Mouse (Mus musculus) mouse embryonic stem cell (cell line): Measurements from ENCODE around the gene Inca1.

Experiments used
- in situ Hi-C, 2 experiments: fragments of 300-500 bp; cut with MboI; formaldehyde crosslinking; loops; 1 replicate in 1 of 2; 3 replicates in 1 of 2; pipeline ENCODE4 v1.14.3; 2019 to 2020; ENCODE audit warnings: low sequenced_read_pairs in 2 of 2, low pct_unique_long_range_greater_than_20kb in 1 of 2, mixed read lengths in 1 of 2; ENCODE audit not compliant: unreplicated experiment in 1 of 2

Inca1 gene

GRCm38 (mm10) chr11:70678576-70678975 is 21.4 kb downstream of the Inca1 start:
- in situ Hi-C loops: no loop called here

DNA sequence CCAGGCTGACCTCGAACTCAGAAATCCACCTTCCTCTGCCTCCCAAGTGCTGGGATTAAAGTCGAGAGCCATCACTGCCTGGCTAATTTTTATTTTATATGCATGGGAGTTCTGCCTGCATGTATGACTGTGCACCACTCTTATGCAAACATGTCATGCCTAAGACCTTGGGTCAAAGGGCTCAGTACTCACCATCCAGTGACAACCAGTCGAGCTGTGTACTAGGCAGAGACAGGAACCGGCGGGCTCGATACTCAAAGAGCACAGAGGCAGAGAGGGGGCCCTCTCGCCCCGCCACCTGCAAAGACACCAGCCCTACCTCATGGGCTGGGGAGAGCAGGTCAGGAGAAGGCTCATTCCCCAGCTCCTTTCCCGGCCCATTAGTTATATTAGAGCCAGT is 21.9 kb downstream of the Inca1 start:
- in situ Hi-C loops: no loop called here

DNA sequence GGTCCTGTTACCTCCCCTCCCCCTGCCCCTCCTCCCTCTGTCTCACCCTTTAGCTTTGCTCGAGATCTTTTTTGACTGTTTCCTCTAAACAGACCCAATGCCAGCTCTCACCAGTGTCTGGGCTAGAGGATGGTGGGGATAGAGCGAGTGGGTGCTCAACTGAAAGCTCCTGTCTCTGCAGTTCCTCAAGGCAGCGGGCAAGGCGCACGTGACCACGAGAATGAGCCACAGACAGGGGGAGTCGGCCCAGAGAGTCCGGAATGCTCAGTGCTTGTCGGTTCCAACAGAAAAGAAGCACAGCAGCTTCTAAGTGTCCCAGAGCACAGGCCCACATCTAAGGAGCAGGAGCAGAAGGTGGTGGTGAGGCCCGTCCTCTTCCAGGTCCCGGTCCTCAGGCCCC is 25.5 kb downstream of the Inca1 start:
- in situ Hi-C loops: no loop called here

DNA sequence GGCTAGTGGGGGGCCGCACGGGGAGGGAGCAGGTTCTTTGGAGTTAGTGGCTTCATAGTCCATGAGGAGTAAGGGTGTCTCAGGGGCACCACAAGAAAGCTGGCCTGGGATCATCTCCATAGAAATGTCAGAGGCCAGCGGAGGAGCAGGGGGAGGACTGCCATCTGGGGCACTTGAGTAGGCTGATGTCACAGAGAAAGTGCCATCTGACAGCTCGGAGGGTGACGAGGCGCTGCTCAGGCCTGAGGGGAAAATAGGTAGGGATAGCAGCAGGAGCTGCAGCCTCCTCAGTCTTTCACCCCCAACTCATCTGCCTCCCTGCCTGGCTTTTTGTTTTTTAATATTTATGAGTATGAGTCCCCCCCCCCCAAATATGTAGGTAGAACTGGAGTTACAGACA is 25.9 kb downstream of the Inca1 start:
- in situ Hi-C loops: no loop called here

- in situ Hi-C loops: no loop called here
These were observed 28.5 kb downstream of the Inca1 start for GRCm38 (mm10) chr11:70671333-70672047.

DNA sequence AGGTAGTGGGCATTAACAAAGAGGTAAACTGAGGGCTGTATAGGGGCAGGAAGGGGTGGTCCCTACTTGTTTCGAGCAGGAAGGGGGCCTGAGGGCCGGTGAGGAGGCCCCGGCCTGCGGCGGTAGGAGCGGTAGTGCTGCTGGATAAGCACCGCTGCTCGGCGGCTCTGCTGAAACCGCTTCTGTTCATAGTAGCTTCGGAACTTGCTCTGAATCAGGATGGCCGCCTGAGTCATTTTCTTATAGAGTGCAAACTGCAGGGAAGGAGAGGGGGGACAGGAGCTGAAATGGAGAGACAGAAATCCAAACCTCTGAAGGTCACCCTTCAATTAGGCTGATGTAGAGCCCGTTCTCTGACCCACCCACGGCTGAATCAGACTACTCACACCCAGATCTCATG is 29.5 kb downstream of the Inca1 start:
- in situ Hi-C loops: no loop called here

GRCm38 (mm10) chr11:70669582-70670345 is 30.2 kb downstream of the Inca1 start:
- in situ Hi-C loops: no loop called here

DNA sequence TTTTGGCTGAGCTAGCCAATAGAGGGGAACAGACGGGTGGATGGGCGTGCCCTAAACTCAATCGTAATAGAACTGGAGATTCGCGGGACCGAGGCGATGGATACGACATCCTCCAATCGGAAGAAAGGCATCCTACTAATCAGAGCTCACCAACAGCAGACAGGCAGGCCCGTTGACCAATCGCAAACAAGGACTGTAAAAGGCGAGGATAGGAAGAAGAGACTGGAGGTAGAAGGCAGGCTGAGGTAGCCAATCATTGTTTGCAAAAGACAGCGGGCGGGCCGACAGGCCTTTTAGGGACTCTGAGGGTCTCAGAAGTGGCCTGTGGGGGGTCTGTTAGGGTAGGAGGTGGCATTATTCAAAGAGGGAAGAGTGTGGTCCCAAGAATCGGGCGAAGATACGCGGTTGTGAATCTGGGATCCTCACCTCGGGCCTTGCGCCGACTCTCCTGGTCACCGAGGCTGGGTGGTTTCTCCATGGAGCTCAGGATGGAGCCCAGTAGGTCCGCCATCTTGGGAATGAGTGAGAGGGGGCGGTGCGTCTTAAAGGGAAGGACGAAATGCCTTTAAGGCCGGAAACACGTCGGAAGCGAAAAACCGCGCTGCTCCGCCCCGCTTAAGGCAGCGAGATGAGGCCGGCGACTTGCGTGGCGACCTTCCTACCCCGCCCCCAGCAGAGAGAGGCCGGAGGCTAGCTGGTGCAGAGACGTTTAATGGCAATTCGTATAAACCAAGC is 31.0 kb downstream of the Inca1 start, which contains the start of gene Spag7:
Gene Spag7, minus strand, starts transcription at position 646 of the 735 bp plus-strand sequence.
- in situ Hi-C loops: no loop called here

DNA sequence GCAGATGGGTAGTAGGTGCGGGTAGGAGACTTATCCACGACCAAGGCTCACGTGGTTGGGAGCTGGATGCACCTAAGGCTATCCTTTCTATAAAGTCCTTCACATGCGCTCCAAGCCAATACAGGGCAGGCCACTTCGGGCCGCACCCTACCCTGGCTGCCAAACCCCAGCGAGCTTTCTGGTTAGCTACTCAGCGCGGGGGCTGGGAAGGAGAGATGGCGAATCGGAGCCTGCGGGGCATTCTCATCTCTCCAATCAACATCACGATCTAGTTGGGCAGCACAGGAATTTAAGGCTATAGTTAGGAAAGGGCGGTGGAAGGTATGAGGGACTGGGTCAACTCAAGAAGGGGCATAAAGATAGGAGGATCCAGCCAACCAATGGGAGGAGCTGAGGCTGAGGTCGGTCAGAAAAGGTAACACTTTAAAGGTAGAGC is 31.6 kb downstream of the Inca1 start:
- in situ Hi-C loops: no loop called here

DNA sequence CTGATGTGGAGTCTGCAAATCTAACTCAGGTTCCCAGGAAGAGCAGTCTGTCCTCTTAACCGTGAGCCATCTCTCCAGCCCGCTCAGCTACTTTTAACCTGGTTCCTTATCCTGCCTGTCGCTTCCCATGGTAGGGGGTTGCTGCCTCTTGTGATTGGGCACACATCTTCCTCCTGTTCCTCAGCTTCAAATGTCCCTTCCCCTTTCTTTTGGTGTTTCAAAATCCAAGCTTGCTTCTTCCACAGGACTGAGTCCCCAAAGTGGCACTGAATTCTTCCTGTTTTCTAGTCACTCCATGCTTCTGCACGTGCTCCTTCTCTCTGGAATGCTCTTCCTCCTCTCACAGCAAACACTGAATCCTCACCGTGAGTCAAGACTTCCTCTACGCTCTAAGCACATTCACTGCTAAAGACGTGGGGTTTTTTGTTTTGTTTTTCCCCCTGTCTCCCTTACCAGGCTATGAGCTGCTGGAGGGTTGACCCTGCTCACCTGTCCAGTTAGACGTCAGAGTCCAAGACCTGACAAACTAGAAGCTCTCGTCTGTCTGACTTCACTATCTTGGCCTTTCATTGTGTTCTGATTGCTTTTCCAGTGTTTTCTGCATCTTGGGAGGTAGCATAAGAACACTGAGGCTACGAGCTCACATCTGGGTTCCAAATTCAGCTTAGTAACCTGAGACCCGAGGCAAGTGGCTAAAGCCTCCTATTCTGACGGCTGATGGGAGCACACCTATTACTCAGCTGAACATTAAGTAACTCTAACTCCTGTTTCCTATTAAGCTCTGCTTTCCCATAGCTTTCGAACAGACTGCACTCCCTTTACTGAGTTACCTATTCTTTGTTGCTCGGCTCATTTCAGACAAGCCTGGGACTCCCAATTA is 32.4 kb downstream of the Inca1 start:
- in situ Hi-C loops: no loop called here

DNA sequence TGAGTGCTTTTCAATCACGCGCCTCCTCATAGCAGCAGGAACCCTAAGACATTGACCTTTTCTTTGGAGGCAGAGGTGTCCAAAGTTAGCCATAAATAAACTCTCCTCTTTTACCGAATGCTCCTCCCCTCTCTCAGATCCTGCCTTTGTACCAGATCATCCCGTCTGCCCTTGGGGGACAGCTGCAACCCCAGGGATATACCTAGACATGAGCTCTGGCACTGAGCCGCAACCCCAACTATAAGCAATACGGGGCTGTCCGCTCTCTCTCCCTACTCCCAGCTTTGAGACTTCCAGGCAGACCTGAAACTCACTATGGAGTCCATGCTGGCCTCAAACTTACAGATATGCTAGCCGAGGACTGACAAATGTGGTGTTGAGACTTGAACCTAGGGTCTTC is 33.3 kb downstream of the Inca1 start:
- in situ Hi-C loops: no loop called here

DNA sequence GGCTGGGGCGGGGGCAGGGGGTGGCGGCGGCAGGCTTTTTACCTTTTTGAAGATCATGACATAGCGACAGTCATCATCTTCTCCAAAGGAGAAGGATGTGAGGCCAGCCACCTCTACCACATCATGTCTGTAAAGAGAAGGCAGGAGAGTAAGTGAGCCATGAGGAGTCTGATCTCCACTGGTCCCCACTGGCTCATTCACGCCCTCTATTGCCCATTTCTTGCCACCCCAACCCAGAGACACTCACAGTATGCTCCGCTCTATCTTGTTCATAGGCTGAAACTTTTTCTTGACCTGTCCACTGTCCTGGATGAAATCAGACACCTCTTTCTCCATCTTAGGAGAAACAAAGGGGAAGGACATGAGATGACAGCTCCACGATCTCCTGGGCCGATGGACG is 35.2 kb downstream of the Inca1 start:
- in situ Hi-C loops: no loop called here

DNA sequence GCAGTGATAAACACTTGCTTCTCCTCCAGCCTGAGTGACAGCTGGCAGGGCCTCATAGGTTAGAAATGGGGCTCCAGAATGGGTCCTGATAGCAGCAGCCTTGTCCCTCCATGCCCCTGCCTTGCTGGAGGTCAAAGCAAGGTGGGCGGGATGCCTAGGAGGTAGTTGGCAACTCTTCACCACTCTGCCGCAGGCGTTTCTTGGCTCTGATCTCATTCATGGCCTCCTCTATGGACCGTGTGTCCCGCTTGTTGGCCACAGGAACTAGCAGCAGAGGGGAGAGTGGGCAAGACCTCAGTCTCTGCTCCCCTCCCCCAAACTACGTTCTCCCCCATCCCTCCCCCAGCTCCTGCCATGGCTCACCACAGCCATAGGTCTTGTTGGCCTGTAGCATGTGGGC is 36.0 kb downstream of the Inca1 start:
- in situ Hi-C loops: no loop called here

DNA sequence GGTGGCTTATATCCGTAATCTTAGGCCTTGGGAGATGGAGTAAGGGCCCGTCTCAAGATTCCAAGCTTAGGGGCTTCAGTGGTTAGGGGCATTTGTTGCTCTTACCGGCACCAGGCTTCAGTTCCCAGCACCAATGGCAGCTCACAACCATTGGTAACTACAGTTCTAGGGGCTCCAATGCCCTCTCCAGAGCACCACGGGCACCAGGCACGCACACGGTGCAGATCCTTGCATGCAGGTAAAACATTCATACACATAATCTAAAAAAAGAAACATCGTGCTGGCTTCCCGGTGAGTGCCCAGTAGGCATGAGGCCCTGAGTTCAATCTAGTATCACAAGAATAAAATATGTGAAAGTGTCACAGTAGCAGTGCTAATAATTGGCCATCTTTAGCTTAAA is 36.9 kb downstream of the Inca1 start:
- in situ Hi-C loops: no loop called here

- in situ Hi-C loops: no loop called here
These were observed 39.4 kb downstream of the Inca1 start for GRCm38 (mm10) chr11:70660571-70660970.

DNA sequence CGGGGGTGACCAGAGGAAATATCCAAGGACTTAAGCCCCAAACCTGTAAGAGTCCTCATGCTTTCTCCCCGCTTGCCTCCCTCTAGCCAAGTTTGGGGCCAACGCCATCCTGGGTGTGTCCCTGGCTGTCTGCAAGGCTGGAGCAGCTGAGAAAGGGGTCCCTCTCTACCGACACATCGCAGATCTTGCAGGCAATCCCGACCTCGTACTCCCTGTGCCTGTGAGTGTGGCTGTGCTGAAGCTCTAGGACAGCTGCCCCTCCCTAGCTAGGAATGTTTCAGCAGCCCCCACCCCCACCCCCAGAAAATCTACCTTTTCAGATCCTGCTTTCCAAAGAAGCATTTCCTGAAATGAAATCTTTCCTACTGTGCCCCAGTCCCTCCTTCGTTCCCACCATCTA is 41.0 kb downstream of the Inca1 start:
- in situ Hi-C loops: no loop called here

DNA sequence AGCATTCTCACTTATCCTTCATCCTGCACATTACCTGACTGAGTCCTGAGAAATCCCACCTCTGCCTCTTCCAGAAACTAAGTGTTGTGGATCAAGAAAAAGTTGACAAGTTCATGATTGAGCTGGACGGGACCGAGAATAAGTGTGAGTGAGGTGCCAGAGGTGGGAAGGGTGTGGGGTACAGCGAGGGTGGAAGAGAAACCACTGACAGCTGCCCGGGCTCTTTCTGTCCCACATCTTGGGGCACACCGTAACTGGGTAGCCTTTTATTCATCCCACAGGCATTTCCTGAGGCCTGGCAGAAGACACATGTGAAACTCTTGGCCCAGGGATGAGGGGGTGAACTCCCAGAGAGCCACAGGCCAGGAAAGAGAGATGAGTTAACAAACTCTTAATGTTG is 41.4 kb downstream of the Inca1 start:
- in situ Hi-C loops: no loop called here

DNA sequence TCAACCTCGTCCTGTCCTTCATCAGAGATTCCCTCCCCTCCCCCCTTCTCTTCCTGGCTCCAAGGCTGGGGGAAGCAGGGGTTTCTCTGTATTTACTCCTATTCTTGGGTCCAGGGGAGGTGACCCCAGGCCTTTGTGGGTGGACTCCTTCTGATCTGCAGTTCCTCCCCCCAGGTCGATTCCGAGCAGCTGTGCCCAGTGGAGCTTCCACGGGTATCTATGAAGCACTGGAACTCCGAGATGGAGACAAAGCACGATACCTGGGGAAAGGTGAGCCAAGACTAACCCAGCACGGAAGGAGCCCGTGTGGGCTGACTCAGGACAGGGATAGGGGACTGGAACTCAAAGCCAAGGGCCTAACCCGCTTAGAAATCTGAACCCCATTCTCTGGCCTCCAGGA is 42.0 kb downstream of the Inca1 start:
- in situ Hi-C loops: no loop called here

- in situ Hi-C loops: no loop called here
These were observed 42.4 kb downstream of the Inca1 start for GRCm38 (mm10) chr11:70657573-70657972.
